Mouse (Mus musculus): ENCODE results near the gene Mrpl47. TPM values are rescaled to one million over a fixed set of nuclear protein-coding genes. Genes with fewer than 3 reads are reported as not detected.
"Not testable (repeated sequence)": the region's sequence is repeated elsewhere in the genome, so short reads cannot be mapped to it uniquely, and the experiment has no call there.

Mrpl47 gene
- polyA plus RNA-seq, 1 experiment from 2014 or later, result 38.1 TPM

- Histone ChIP-seq H3K9ac (no peak overlapping the region), H3K9me3 (ENCODE audit: low read depth, low read length) (no peaks in the 10 kb centered on the region), H3K4me3 (ENCODE audit: low read depth, low read length) (no peak overlapping the region), H3K4me1 (ENCODE audit: insufficient read depth) (no peaks in the 10 kb centered on the region), H3K27me3 (ENCODE audit: insufficient read depth, low read length) (no peaks in the 10 kb centered on the region), H3K27ac (ENCODE audit: low read depth) (no peak overlapping the region), H3K36me3 (ENCODE audit: insufficient read depth) (peaks cover 90% of the 10 kb centered on the region), H3K4me2 (no peak overlapping the region)
- DNase-seq (no peak), ATAC-seq (ENCODE audit: insufficient read depth) (no peak)
- TF ChIP-seq CTCF (IDR thresholded peaks at IDR 0.05; ENCODE audit: low read depth), result no peak
- WGBS, result 88% methylated on average over 5 of the region's 5 CpGs
These were observed 11.5 kb downstream of the Mrpl47 start for GRCm38 (mm10) chr3:32725951-32726350.

- no peak overlapping the region for H3K27ac ChIP-seq (ENCODE audit: low read depth)
- ATAC-seq (ENCODE audit: insufficient read depth) (no peak), DNase-seq (no peak)
- H3K4me2 ChIP-seq, result no peak overlapping the region
- H3K4me1 ChIP-seq (ENCODE audit: insufficient read depth), result no peaks in the 10 kb centered on the region
- H3K27me3 ChIP-seq (ENCODE audit: insufficient read depth, low read length), result no peaks in the 10 kb centered on the region
- no peaks in the 10 kb centered on the region for H3K9me3 ChIP-seq (ENCODE audit: low read depth, low read length)
- no peak overlapping the region for H3K4me3 ChIP-seq (ENCODE audit: low read depth, low read length)
- H3K9ac ChIP-seq, result no peak overlapping the region
- 92% methylated on average over 7 of the region's 7 CpGs for WGBS
- TF ChIP-seq CTCF (IDR thresholded peaks at IDR 0.05; ENCODE audit: low read depth), result no peak
- peaks cover 90% of the 10 kb centered on the region for H3K36me3 ChIP-seq (ENCODE audit: insufficient read depth)
These were observed 13.2 kb downstream of the Mrpl47 start for GRCm38 (mm10) chr3:32724191-32724590.

DNA sequence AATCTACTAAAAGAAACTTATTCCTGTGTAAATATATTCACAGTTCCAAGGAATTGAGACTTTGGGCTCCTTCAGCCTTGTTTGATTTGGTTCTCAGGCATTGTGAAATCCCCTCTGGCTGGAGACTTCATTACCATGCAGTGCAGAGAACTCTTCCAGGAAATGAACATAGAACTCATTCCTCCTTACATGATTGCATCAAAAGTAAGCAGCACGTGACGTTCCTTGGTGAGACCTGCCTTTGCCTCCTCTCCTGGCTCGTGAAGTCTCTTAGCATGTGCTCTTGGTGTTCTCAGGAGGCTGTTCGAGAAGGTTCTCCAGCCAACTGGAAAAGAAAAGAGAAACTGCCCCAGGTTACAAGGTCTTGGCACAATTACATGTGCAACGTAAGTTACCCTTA is 19.1 kb downstream of the Mrpl47 start:
- no peak for ATAC-seq (ENCODE audit: insufficient read depth)
- Histone ChIP-seq H3K27ac (ENCODE audit: low read depth) (no peak overlapping the region), H3K4me3 (ENCODE audit: low read depth, low read length) (no peak overlapping the region), H3K27me3 (ENCODE audit: insufficient read depth, low read length) (no peaks in the 10 kb centered on the region), H3K9ac (no peak overlapping the region), H3K9me3 (ENCODE audit: low read depth, low read length) (no peaks in the 10 kb centered on the region), H3K4me1 (ENCODE audit: insufficient read depth) (no peaks in the 10 kb centered on the region), H3K4me2 (no peak overlapping the region), H3K36me3 (ENCODE audit: insufficient read depth) (peaks cover 93% of the 10 kb centered on the region)
- no peak for TF ChIP-seq CTCF (IDR thresholded peaks at IDR 0.05; ENCODE audit: low read depth)
- 94% methylated on average over 5 of the region's 5 CpGs for WGBS
- DNase-seq, result no peak

DNA sequence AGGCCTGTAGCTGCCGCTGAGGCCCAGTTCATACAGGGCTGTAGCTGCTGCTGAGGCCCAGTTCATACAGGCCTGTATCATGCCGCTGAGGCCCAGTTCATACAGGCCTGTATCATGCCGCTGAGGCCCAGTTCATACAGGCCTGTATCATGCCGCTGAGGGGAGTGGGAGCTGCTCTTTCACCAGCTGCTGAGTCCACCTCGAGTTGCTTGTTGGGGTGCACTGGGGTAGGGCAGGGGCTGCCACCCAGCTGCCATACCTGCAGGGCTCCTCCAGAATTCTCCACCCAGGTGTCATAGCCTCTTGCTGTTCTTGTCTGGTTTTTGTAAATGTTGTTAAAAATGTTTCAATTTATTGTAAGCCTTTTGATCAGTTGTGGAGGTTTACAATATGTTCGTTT is 20.0 kb downstream of the Mrpl47 start:
- peaks cover 93% of the 10 kb centered on the region for H3K36me3 ChIP-seq (ENCODE audit: insufficient read depth)
- 91% methylated on average over 6 of the region's 6 CpGs for WGBS
- not testable (repeated sequence) for DNase-seq

DNA sequence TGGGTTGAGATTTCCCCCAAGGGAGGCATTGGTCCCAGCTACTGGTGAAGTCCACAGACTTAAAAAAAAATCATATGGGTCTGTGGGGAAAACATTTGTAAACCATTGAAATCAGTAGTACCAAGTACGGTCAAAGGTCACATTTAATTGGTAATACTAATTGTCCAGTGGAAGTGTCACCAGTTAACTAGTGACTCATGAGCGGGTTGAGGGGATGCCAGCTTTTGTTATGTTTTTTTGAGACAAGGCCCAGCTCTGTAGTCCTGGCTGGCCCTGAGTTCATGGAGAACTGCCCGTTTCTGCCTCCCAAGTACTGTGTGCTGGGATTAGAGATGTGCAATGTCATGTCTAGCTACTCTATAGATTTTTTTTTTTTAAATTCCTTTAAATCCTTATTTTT is 23.7 kb downstream of the Mrpl47 start:
- WGBS, result 89% methylated on average over 3 of the region's 3 CpGs
- Histone ChIP-seq H3K4me3 (ENCODE audit: low read depth, low read length) (no peak overlapping the region), H3K27me3 (ENCODE audit: insufficient read depth, low read length) (no peaks in the 10 kb centered on the region), H3K4me1 (ENCODE audit: insufficient read depth) (0 out of 2 replicates have a peak, but pooled peaks cover 4% of the 10 kb centered on the region), H3K9ac (no peak overlapping the region), H3K9me3 (ENCODE audit: low read depth, low read length) (no peaks in the 10 kb centered on the region), H3K4me2 (no peak overlapping the region), H3K36me3 (ENCODE audit: insufficient read depth) (peaks cover 72% of the 10 kb centered on the region), H3K27ac (ENCODE audit: low read depth) (no peak overlapping the region)
- ATAC-seq (ENCODE audit: insufficient read depth), result no peak
- no peak for DNase-seq
- no peak for TF ChIP-seq CTCF (IDR thresholded peaks at IDR 0.05; ENCODE audit: low read depth)

More for the DNA sequence above, 20.0 kb downstream of the Mrpl47 start:
- not testable (repeated sequence) for ATAC-seq (ENCODE audit: insufficient read depth); H3K4me3 ChIP-seq (ENCODE audit: low read depth, low read length); H3K4me2 ChIP-seq; H3K4me1 ChIP-seq (ENCODE audit: insufficient read depth); H3K9me3 ChIP-seq (ENCODE audit: low read depth, low read length); H3K27me3 ChIP-seq (ENCODE audit: insufficient read depth, low read length); H3K9ac ChIP-seq; H3K27ac ChIP-seq (ENCODE audit: low read depth)

GRCm38 (mm10) chr3:32709388-32709787 is 28.0 kb downstream of the Mrpl47 start:
- H3K36me3 ChIP-seq (ENCODE audit: insufficient read depth), result peaks cover 31% of the 10 kb centered on the region
- ATAC-seq (ENCODE audit: insufficient read depth) (no peak), DNase-seq (no peak)
- 6% methylated on average over 9 of the region's 9 CpGs for WGBS
- H3K4me1 ChIP-seq (ENCODE audit: insufficient read depth), result 0 out of 2 replicates have a peak, but pooled peaks cover 4% of the 10 kb centered on the region
- peak overlapping the region; percentile 84 for H3K4me3 ChIP-seq (ENCODE audit: low read depth, low read length)
- no peaks in the 10 kb centered on the region for H3K27me3 ChIP-seq (ENCODE audit: insufficient read depth, low read length)
- peak overlapping the region; percentile 76 for H3K9ac ChIP-seq
- no peaks in the 10 kb centered on the region for H3K9me3 ChIP-seq (ENCODE audit: low read depth, low read length)
- H3K4me2 ChIP-seq, result peak overlapping the region; percentile 62
- TF ChIP-seq CTCF (IDR thresholded peaks at IDR 0.05; ENCODE audit: low read depth), result no peak
- H3K27ac ChIP-seq (ENCODE audit: low read depth), result peak overlapping the region; percentile 89; the same call in 1 of the 2 replicates

DNA sequence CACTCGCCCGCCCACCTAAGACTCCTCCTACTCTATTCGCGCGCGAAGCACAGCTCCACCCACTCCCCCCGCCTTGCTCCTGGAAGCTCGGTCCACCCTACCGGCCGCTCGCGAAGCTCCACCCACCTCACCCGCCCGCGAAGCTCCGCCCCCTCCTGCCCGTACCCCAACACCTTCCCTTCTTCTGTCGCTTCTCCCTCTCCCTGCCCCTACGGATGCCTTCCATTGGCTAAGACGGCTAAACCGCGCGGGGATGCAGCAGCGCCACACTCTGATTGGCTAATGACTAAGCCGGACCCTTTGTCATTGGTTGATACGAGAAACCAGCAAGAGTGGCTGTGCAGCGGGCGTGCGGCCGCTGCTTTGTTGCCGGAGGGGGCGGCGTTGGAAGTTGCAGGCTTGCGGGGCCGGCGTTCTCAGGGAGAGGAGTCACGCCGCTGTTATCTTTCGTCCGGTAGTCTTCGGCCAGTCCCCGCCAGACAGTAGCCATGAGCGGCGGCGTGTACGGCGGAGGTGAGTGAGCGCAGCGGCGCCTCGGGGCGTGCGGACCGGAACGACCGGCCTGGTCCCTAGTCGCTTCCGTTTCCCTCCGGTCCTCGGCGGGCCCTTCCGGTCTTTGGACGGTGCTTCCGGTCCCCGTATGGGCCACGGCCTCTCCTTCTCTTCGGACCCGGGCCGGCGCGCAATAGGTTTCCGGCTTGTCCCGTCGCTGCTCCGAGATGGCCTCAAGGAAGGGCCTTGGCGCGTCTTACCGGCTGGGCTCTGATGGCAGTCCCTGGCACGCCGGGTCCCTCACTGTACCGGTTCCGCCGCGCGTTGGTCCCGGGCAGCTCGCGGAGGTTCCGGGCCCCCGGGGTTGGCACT is 28.8 kb downstream of the Mrpl47 start:
- Histone ChIP-seq H3K36me3 (ENCODE audit: insufficient read depth) (peaks cover 23% of the 10 kb centered on the region), H3K9me3 (ENCODE audit: low read depth, low read length) (no peaks in the 10 kb centered on the region), H3K4me2 (peak overlapping the region; percentile 62), H3K9ac (peak overlapping the region; percentile 76), H3K4me3 (ENCODE audit: low read depth, low read length) (peak overlapping the region; percentile 84), H3K4me1 (ENCODE audit: insufficient read depth) (0 out of 2 replicates have a peak, but pooled peaks cover 4% of the 10 kb centered on the region), H3K27ac (ENCODE audit: low read depth) (peak overlapping the region; percentile 89), H3K27me3 (ENCODE audit: insufficient read depth, low read length) (no peaks in the 10 kb centered on the region)
- WGBS, result under 1% methylated on average over 90 of the region's 90 CpGs
- TF ChIP-seq CTCF (IDR thresholded peaks at IDR 0.05; ENCODE audit: low read depth), result peak; percentile 49; the same call in 1 of the 2 replicates
- ATAC-seq (ENCODE audit: insufficient read depth) (peak; percentile 100), DNase-seq (peak; percentile 98)

Data from lung, embryonic 14.5 days (tissue).